Mouse (Mus musculus) heart, embryonic 14.5 days (tissue): ENCODE data around the gene Nr4a2. TPM values are rescaled to one million over a fixed set of nuclear protein-coding genes. Genes with fewer than 3 reads are reported as not detected.

Experiments used
- ATAC-seq: fragments of 200-750 bp; cut with Nextera tagmentation; 2 replicates; pipeline ENCODE4 v1.8.0; 2017; ENCODE audit warnings: low read depth, moderate TSS enrichment; ENCODE audit not compliant: insufficient number of reproducible peaks, insufficient read depth, low FRiP score
- H3K27ac ChIP-seq, 2 experiments: fragments of 200-500 bp in 1 of 2; fragments of 300-500 bp in 1 of 2; sonication (generic) in 1 of 2; replicated peaks in 1 of 2; 2 replicates each; pipeline ENCODE4 v1.5.1; 2012 to 2014; ENCODE audit warnings: low read depth in 2 of 2, low read length in 2 of 2, control low read depth in 1 of 2, mild to moderate bottlenecking in 1 of 2, mixed read lengths in 1 of 2; ENCODE audit not compliant: control insufficient read depth in 1 of 2, insufficient read depth in 1 of 2
- H3K27me3 ChIP-seq: fragments of 300-500 bp; sonication (generic); 2 replicates; pipeline ENCODE4 v1.6.1; 2014; ENCODE audit warnings: mild to moderate bottlenecking, low read length, control low read depth; ENCODE audit not compliant: control insufficient read depth, insufficient read depth
- H3K36me3 ChIP-seq: fragments of 300-500 bp; sonication (generic); 2 replicates; pipeline ENCODE4 v1.6.1; 2014; ENCODE audit warnings: mild to moderate bottlenecking, control low read depth, low read length, mixed read lengths; ENCODE audit not compliant: control insufficient read depth, insufficient read depth
- H3K4me1 ChIP-seq, 2 experiments: fragments of 200-500 bp in 1 of 2; fragments of 300-500 bp in 1 of 2; sonication (generic) in 1 of 2; 2 replicates each; pipeline ENCODE4 v1.6.1; 2012 to 2014; ENCODE audit warnings: low read length in 2 of 2, control low read depth in 1 of 2, mixed read lengths in 1 of 2; ENCODE audit not compliant: control insufficient read depth in 2 of 2, insufficient read depth in 2 of 2
- H3K4me2 ChIP-seq: fragments of 300-500 bp; sonication (generic); 2 replicates; pipeline ENCODE4 v1.6.1; 2014; ENCODE audit warnings: mild to moderate bottlenecking, low read length
- H3K4me3 ChIP-seq, 2 experiments: fragments of 200-500 bp in 1 of 2; fragments of 300-500 bp in 1 of 2; sonication (generic) in 1 of 2; 2 replicates each; pipeline ENCODE4 v1.5.1; 2012 to 2014; ENCODE audit warnings: low read length in 2 of 2, mild to moderate bottlenecking in 2 of 2, control low read depth in 1 of 2, low read depth in 1 of 2, moderate library complexity in 1 of 2; ENCODE audit not compliant: control insufficient read depth in 1 of 2, insufficient read depth in 1 of 2
- H3K9ac ChIP-seq: fragments of 300-500 bp; sonication (generic); 2 replicates; pipeline ENCODE4 v1.6.1; 2014; ENCODE audit warnings: mild to moderate bottlenecking, low read length
- H3K9me3 ChIP-seq: fragments of 300-500 bp; sonication (generic); 2 replicates; pipeline ENCODE4 v1.6.1; 2016; ENCODE audit warnings: low read length, control low read depth; ENCODE audit not compliant: control insufficient read depth
- WGBS: fragments of 180-500 bp; shearing (Covaris S2); extraction: QIAGEN DNeasy Blood & Tissue Kit; methylation state at CpG from one replicate; pipeline ENCODE4 v1.1.7; 2014; 5-methylcytosine and 5-hydroxymethylcytosine counted together
- polyA plus RNA-seq: library from polyadenylated mRNA; unstranded; fragments of >200 nt; fragmentation: Nextera tagmentation; extraction: Ambion mirVana; gene quantifications from 2 replicates; pipeline ENCODE4 v1.2.1, GENCODE M21; 2014

Gene Nr4a2
- polyA plus RNA-seq, 1 experiment from 2014 or later = 1.9 TPM

- H3K27me3 ChIP-seq = peaks cover 33% of the 10 kb centered on the region
- whole genome bisulfite sequencing = 0% methylated on average over 28 of the region's 28 CpGs
Measured at GRCm38 (mm10) chr2:57115864-57116365, 7.9 kb downstream of the Nr4a2 start.

GRCm38 (mm10) chr2:57115181-57115863, 8.5 kb downstream of the Nr4a2 start:
- Histone ChIP-seq H3K9ac (peak overlapping the region; percentile 72), H3K9me3 (peaks cover 7% of the 10 kb centered on the region), H3K4me3 (peak overlapping the region; percentile 71 to 82), H3K4me1 (peaks cover 3 to 13% of the 10 kb centered on the region in 2 experiments; a peak in 1 of 4 replicates), H3K27ac (peak overlapping the region in 1 of 2 experiments; percentile 95; a peak in 1 of 4 replicates), H3K36me3 (no peaks in the 10 kb centered on the region), H3K27me3 (peaks cover 39% of the 10 kb centered on the region), H3K4me2 (peak overlapping the region; percentile 99)
- WGBS = 0% methylated on average over 25 of the region's 25 CpGs
- ATAC-seq = peak; percentile 7; the same call in 1 of the 2 replicates

More at GRCm38 (mm10) chr2:57115864-57116365, 7.9 kb downstream of the Nr4a2 start:
- H3K9ac ChIP-seq = peak overlapping the region; percentile 72
- H3K4me1 ChIP-seq = peaks cover 3 to 13% of the 10 kb centered on the region in 2 experiments; a peak in 1 of 4 replicates
- peak overlapping the region; percentile 71 to 82 for H3K4me3 ChIP-seq
- ATAC-seq = peak; percentile 2; the same call in 1 of the 2 replicates
- peaks cover 7% of the 10 kb centered on the region for H3K9me3 ChIP-seq
- peak overlapping the region; percentile 95 to 97 for H3K27ac ChIP-seq
- H3K4me2 ChIP-seq = peak overlapping the region; percentile 99
- H3K36me3 ChIP-seq = no peaks in the 10 kb centered on the region

GRCm38 (mm10) chr2:57114211-57115151, 9.3 kb downstream of the Nr4a2 start:
- H3K27me3 ChIP-seq = peaks cover 47% of the 10 kb centered on the region
- ATAC-seq = peak; percentile 65
- no peaks in the 10 kb centered on the region for H3K36me3 ChIP-seq
- peak overlapping the region; percentile 71 to 82 for H3K4me3 ChIP-seq
- H3K27ac ChIP-seq = peak overlapping the region in 1 of 2 experiments; percentile 59; a peak in 1 of 4 replicates
- H3K4me2 ChIP-seq = peak overlapping the region; percentile 99
- peak overlapping the region; percentile 72 for H3K9ac ChIP-seq
- H3K9me3 ChIP-seq = peaks cover 7% of the 10 kb centered on the region
- peaks cover 3 to 13% of the 10 kb centered on the region in 2 experiments; a peak in 1 of 4 replicates for H3K4me1 ChIP-seq
- WGBS = under 1% methylated on average over 86 of the region's 88 CpGs

- Histone ChIP-seq H3K27me3 (peaks cover 58% of the 10 kb centered on the region), H3K27ac (no peak overlapping the region), H3K4me2 (peak overlapping the region; percentile 99), H3K4me3 (peak overlapping the region in 1 of 2 experiments; percentile 82; a peak in 2 of 4 replicates), H3K9me3 (peaks cover 7% of the 10 kb centered on the region), H3K36me3 (no peaks in the 10 kb centered on the region), H3K9ac (no peak overlapping the region), H3K4me1 (peaks cover 3 to 13% of the 10 kb centered on the region in 2 experiments; a peak in 1 of 4 replicates)
- 38% methylated on average over 5 of the region's 5 CpGs for WGBS
- no peak for ATAC-seq
Measured at GRCm38 (mm10) chr2:57113431-57113830, 10.4 kb downstream of the Nr4a2 start.

- Histone ChIP-seq H3K4me3 (no peak overlapping the region), H3K27me3 (peaks cover 63% of the 10 kb centered on the region), H3K9me3 (peaks cover 7% of the 10 kb centered on the region), H3K4me1 (peaks cover 3 to 13% of the 10 kb centered on the region in 2 experiments; a peak in 1 of 4 replicates), H3K36me3 (no peaks in the 10 kb centered on the region), H3K27ac (no peak overlapping the region), H3K9ac (no peak overlapping the region), H3K4me2 (no peak overlapping the region)
- no peak for ATAC-seq
- WGBS = 35% methylated on average over 6 of the region's 6 CpGs
Measured at GRCm38 (mm10) chr2:57112949-57113348, 10.9 kb downstream of the Nr4a2 start.

- peaks cover 3 to 13% of the 10 kb centered on the region in 2 experiments; a peak in 1 of 4 replicates for H3K4me1 ChIP-seq
- H3K36me3 ChIP-seq = no peaks in the 10 kb centered on the region
- no peak overlapping the region for H3K9ac ChIP-seq
- H3K4me2 ChIP-seq = peak overlapping the region; percentile 30
- peaks cover 7% of the 10 kb centered on the region for H3K9me3 ChIP-seq
- peak overlapping the region in 1 of 2 experiments; percentile 13; a peak in 2 of 4 replicates for H3K4me3 ChIP-seq
- no peak overlapping the region for H3K27ac ChIP-seq
- no peak for ATAC-seq
- WGBS = 9% methylated on average over 38 of the region's 38 CpGs
- peaks cover 71% of the 10 kb centered on the region for H3K27me3 ChIP-seq
Measured at GRCm38 (mm10) chr2:57111791-57112538, 11.8 kb downstream of the Nr4a2 start.
